Mouse (Mus musculus) myocyte (in vitro differentiated cells): Measurements from ENCODE around the gene Gria3.

Source experiments
- CEBPB ChIP-seq: IDR thresholded peaks from 2 replicates; pipeline ENCODE4 v1.6.1; 2011; ENCODE audit warnings: mild to moderate bottlenecking, moderate library complexity; ENCODE audit not compliant: poor library complexity, insufficient read depth, severe bottlenecking
- E2F4 ChIP-seq: IDR thresholded peaks from one replicate; pipeline ENCODE4 v1.6.1; 2011; ENCODE audit warnings: mild to moderate bottlenecking, control low read depth, moderate library complexity; ENCODE audit not compliant: insufficient read depth
- MAX ChIP-seq: IDR thresholded peaks from one replicate; pipeline ENCODE4 v1.6.1; 2011; ENCODE audit warnings: low read depth, mild to moderate bottlenecking, control low read depth
- MYOD1 ChIP-seq, 3 experiments: IDR thresholded peaks; one replicate each; pipeline ENCODE4 v1.6.1; 2011; ENCODE audit warnings: control low read depth in 2 of 3, low read depth in 2 of 3, mild to moderate bottlenecking in 2 of 3, moderate library complexity in 1 of 3; ENCODE audit not compliant: insufficient read length in 2 of 3, control insufficient read depth in 1 of 3
- POLR2A ChIP-seq: IDR thresholded peaks from one replicate; pipeline ENCODE4 v1.6.1; 2011; ENCODE audit warnings: low read depth, mild to moderate bottlenecking, control low read depth, moderate library complexity; ENCODE audit not compliant: insufficient read length
- POLR2AphosphoS2 ChIP-seq: IDR thresholded peaks from one replicate; pipeline ENCODE4 v1.6.1; 2011; ENCODE audit warnings: low read depth, control low read depth; ENCODE audit not compliant: insufficient read length
- REST ChIP-seq: IDR thresholded peaks from one replicate; pipeline ENCODE4 v1.6.1; 2011; ENCODE audit warnings: mild to moderate bottlenecking, control low read depth, moderate library complexity; ENCODE audit not compliant: insufficient read depth, insufficient read length
- SRF ChIP-seq: IDR thresholded peaks from one replicate; pipeline ENCODE4 v1.6.1; 2011; ENCODE audit warnings: low read depth; ENCODE audit not compliant: control insufficient read depth, insufficient read length
- TCF12 ChIP-seq: IDR thresholded peaks from one replicate; pipeline ENCODE4 v1.6.1; 2011; ENCODE audit warnings: mild to moderate bottlenecking, control low read depth; ENCODE audit not compliant: poor library complexity, insufficient read depth, severe bottlenecking
- USF1 ChIP-seq: IDR thresholded peaks from one replicate; pipeline ENCODE4 v1.6.1; 2011; ENCODE audit warnings: low read depth, mild to moderate bottlenecking, control low read depth, moderate library complexity

GRCm38 (mm10) chrX:41387086-41387485 is 13.6 kb upstream of the Gria3 start:
- TF ChIP-seq POLR2A (no peak), POLR2AphosphoS2 (no peak), E2F4 (no peak), MYOD1 (IDR thresholded peaks at IDR 0.05; ENCODE audit: control insufficient read depth in 1 of 3, insufficient read length in 2 of 3, low read depth in 2 of 3) (no peak), USF1 (no peak), SRF (no peak), CEBPB (no peak), REST (no peak), MAX (no peak), TCF12 (no peak)
